Mouse (Mus musculus) liver, adult 2 months (tissue): ENCODE measurements around the gene Apoa2.

ENCODE experiments used
- CTCF ChIP-seq: fragments of 200-500 bp; IDR thresholded peaks from 2 replicates; pipeline ENCODE4 v1.5.1; 2011; ENCODE audit warnings: low read depth, low read length, control low read depth
- POLR2A ChIP-seq: fragments of 200-500 bp; IDR thresholded peaks from 2 replicates; pipeline ENCODE4 v1.6.1; 2011; ENCODE audit warnings: low read length, control low read depth; ENCODE audit not compliant: insufficient read depth; ENCODE audit errors: extremely low read depth

- no peak for TF ChIP-seq POLR2A
- TF ChIP-seq CTCF: no peak
Measured at GRCm38 (mm10) chr1:171209409-171209808, 15.4 kb upstream of the Apoa2 start.
